Mouse (Mus musculus): ENCODE measurements around the gene Pax3. TPM values are rescaled to one million over a fixed set of nuclear protein-coding genes. Genes with fewer than 3 reads are reported as not detected.

Pax3 gene
- polyA plus RNA-seq, 1 experiment, result 6.4 TPM

GRCm38 (mm10) chr1:78119899-78120560 lies 76.9 kb downstream of the Pax3 start:
- Histone ChIP-seq H3K27ac (ENCODE audit: insufficient read depth, low read length) (no peak overlapping the region; the same call in 1 of the 2 replicates), H3K4me1 (ENCODE audit: control insufficient read depth, insufficient read depth, low read length) (no peaks in the 10 kb centered on the region), H3K4me3 (ENCODE audit: insufficient read depth, low read length) (no peak overlapping the region)
- TF ChIP-seq POLR2A (IDR thresholded peaks at IDR 0.05; ENCODE audit: low read depth, low read length), result no peak
- TF ChIP-seq CTCF (IDR thresholded peaks at IDR 0.05; ENCODE audit: borderline replicate concordance, insufficient read depth, low read length), result no peak

GRCm38 (mm10) chr1:78116046-78116445 lies 80.9 kb downstream of the Pax3 start:
- TF ChIP-seq POLR2A (IDR thresholded peaks at IDR 0.05; ENCODE audit: low read depth, low read length) (no peak), CTCF (IDR thresholded peaks at IDR 0.05; ENCODE audit: borderline replicate concordance, insufficient read depth, low read length) (no peak)
- H3K27ac ChIP-seq (ENCODE audit: insufficient read depth, low read length), result no peak overlapping the region
- no peaks in the 10 kb centered on the region for H3K4me1 ChIP-seq (ENCODE audit: control insufficient read depth, insufficient read depth, low read length)
- H3K4me3 ChIP-seq (ENCODE audit: insufficient read depth, low read length), result no peak overlapping the region

- no peak overlapping the region for H3K4me3 ChIP-seq (ENCODE audit: insufficient read depth, low read length)
- H3K27ac ChIP-seq (ENCODE audit: insufficient read depth, low read length), result no peak overlapping the region
- H3K4me1 ChIP-seq (ENCODE audit: control insufficient read depth, insufficient read depth, low read length), result no peaks in the 10 kb centered on the region
- TF ChIP-seq POLR2A (IDR thresholded peaks at IDR 0.05; ENCODE audit: low read depth, low read length), result no peak
- no peak for TF ChIP-seq CTCF (IDR thresholded peaks at IDR 0.05; ENCODE audit: borderline replicate concordance, insufficient read depth, low read length)
Observed at GRCm38 (mm10) chr1:78110311-78110710, 86.6 kb downstream of the Pax3 start.

GRCm38 (mm10) chr1:78103511-78103910 lies 93.4 kb downstream of the Pax3 start:
- Histone ChIP-seq H3K4me1 (ENCODE audit: control insufficient read depth, insufficient read depth, low read length) (no peaks in the 10 kb centered on the region), H3K4me3 (ENCODE audit: insufficient read depth, low read length) (no peak overlapping the region), H3K27ac (ENCODE audit: insufficient read depth, low read length) (no peak overlapping the region)
- TF ChIP-seq POLR2A (IDR thresholded peaks at IDR 0.05; ENCODE audit: low read depth, low read length) (no peak), CTCF (IDR thresholded peaks at IDR 0.05; ENCODE audit: borderline replicate concordance, insufficient read depth, low read length) (no peak)

GRCm38 (mm10) chr1:78093619-78094018 lies 103.3 kb downstream of the Pax3 start:
- no peak for TF ChIP-seq POLR2A (IDR thresholded peaks at IDR 0.05; ENCODE audit: low read depth, low read length)
- H3K27ac ChIP-seq (ENCODE audit: insufficient read depth, low read length), result no peak overlapping the region
- no peaks in the 10 kb centered on the region for H3K4me1 ChIP-seq (ENCODE audit: control insufficient read depth, insufficient read depth, low read length)
- H3K4me3 ChIP-seq (ENCODE audit: insufficient read depth, low read length), result no peak overlapping the region

GRCm38 (mm10) chr1:78088646-78089045 lies 108.3 kb downstream of the Pax3 start:
- TF ChIP-seq POLR2A (IDR thresholded peaks at IDR 0.05; ENCODE audit: low read depth, low read length) (no peak), CTCF (IDR thresholded peaks at IDR 0.05; ENCODE audit: borderline replicate concordance, insufficient read depth, low read length) (no peak)
- no peak overlapping the region for H3K4me3 ChIP-seq (ENCODE audit: insufficient read depth, low read length)
- H3K4me1 ChIP-seq (ENCODE audit: control insufficient read depth, insufficient read depth, low read length), result no peaks in the 10 kb centered on the region
- H3K27ac ChIP-seq (ENCODE audit: insufficient read depth, low read length), result no peak overlapping the region

- no peak for TF ChIP-seq CTCF (IDR thresholded peaks at IDR 0.05; ENCODE audit: borderline replicate concordance, insufficient read depth, low read length)
- TF ChIP-seq POLR2A (IDR thresholded peaks at IDR 0.05; ENCODE audit: low read depth, low read length), result no peak
- Histone ChIP-seq H3K27ac (ENCODE audit: insufficient read depth, low read length) (no peak overlapping the region), H3K4me1 (ENCODE audit: control insufficient read depth, insufficient read depth, low read length) (no peaks in the 10 kb centered on the region), H3K4me3 (ENCODE audit: insufficient read depth, low read length) (no peak overlapping the region; the same call in 1 of the 2 replicates)
Observed at GRCm38 (mm10) chr1:78081761-78082160, 115.2 kb downstream of the Pax3 start.

GRCm38 (mm10) chr1:78060850-78061249 lies 136.1 kb downstream of the Pax3 start:
- no peak for TF ChIP-seq CTCF (IDR thresholded peaks at IDR 0.05; ENCODE audit: borderline replicate concordance, insufficient read depth, low read length)
- no peak for TF ChIP-seq POLR2A (IDR thresholded peaks at IDR 0.05; ENCODE audit: low read depth, low read length)
- no peak overlapping the region for H3K4me3 ChIP-seq (ENCODE audit: insufficient read depth, low read length)
- peaks cover 7% of the 10 kb centered on the region for H3K4me1 ChIP-seq (ENCODE audit: control insufficient read depth, insufficient read depth, low read length)
- peak overlapping the region; percentile 80 for H3K27ac ChIP-seq (ENCODE audit: insufficient read depth, low read length)

GRCm38 (mm10) chr1:78057939-78058338 lies 139.0 kb downstream of the Pax3 start:
- H3K4me1 ChIP-seq (ENCODE audit: control insufficient read depth, insufficient read depth, low read length), result peaks cover 5% of the 10 kb centered on the region
- no peak overlapping the region for H3K4me3 ChIP-seq (ENCODE audit: insufficient read depth, low read length)
- H3K27ac ChIP-seq (ENCODE audit: insufficient read depth, low read length), result peak overlapping the region; percentile 97
- no peak for TF ChIP-seq CTCF (IDR thresholded peaks at IDR 0.05; ENCODE audit: borderline replicate concordance, insufficient read depth, low read length)
- no peak for TF ChIP-seq POLR2A (IDR thresholded peaks at IDR 0.05; ENCODE audit: low read depth, low read length)

- no peak for TF ChIP-seq POLR2A (IDR thresholded peaks at IDR 0.05; ENCODE audit: low read depth, low read length)
- no peak for TF ChIP-seq CTCF (IDR thresholded peaks at IDR 0.05; ENCODE audit: borderline replicate concordance, insufficient read depth, low read length)
- H3K4me1 ChIP-seq (ENCODE audit: control insufficient read depth, insufficient read depth, low read length), result peaks cover 2% of the 10 kb centered on the region; the same call in 1 of the 2 replicates
- H3K4me3 ChIP-seq (ENCODE audit: insufficient read depth, low read length), result no peak overlapping the region
- H3K27ac ChIP-seq (ENCODE audit: insufficient read depth, low read length), result no peak overlapping the region
Observed at GRCm38 (mm10) chr1:78053677-78054076, 143.3 kb downstream of the Pax3 start.

Other genes starting within 250 kb of the Pax3 start
- not detected in 2 replicates for gene Sgpp2, start 113.2 kb upstream of the Pax3 start, polyA plus RNA-seq (2011; ENCODE audit: insufficient read length, low read depth, missing spikeins)